Mouse (Mus musculus) myocyte (in vitro differentiated cells): Measurements from ENCODE around the gene Angptl4.

Experiments
- POLR2A ChIP-seq: IDR thresholded peaks from one replicate; pipeline ENCODE4 v1.6.1; 2011; ENCODE audit warnings: low read depth, mild to moderate bottlenecking, control low read depth, moderate library complexity; ENCODE audit not compliant: insufficient read length
- USF1 ChIP-seq: IDR thresholded peaks from one replicate; pipeline ENCODE4 v1.6.1; 2011; ENCODE audit warnings: low read depth, mild to moderate bottlenecking, control low read depth, moderate library complexity

DNA sequence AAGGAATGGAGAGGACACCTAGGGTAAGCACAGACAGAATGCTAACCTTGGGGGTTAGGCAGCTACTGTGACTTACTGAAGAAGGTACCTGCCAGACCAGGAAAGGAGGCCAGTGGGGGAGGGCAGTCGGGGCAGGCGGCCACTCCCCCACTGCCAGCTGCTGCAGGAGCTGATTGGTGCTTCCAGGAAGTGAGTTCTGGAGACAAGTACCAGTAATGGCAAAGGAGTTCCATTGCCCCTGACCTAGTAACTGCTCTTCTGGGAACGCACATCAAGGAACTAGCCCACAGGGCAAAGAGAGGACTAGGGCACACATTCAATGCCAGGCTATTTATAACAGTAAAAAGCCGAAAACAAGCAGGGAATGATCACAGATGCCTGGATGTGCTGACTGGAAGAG is 24.4 kb downstream of the Angptl4 start:
- TF ChIP-seq POLR2A (no peak), USF1 (no peak)
